Mouse (Mus musculus) cerebellum, postnatal 14 days (tissue): ENCODE results near the gene Syne1.

ENCODE experiments used
- DNase-seq, 2 experiments: peaks; one replicate each; pipeline ENCODE4 v3.0.0; 2021; ENCODE audit warnings: mixed read lengths in 2 of 2

The Syne1 gene

DNA sequence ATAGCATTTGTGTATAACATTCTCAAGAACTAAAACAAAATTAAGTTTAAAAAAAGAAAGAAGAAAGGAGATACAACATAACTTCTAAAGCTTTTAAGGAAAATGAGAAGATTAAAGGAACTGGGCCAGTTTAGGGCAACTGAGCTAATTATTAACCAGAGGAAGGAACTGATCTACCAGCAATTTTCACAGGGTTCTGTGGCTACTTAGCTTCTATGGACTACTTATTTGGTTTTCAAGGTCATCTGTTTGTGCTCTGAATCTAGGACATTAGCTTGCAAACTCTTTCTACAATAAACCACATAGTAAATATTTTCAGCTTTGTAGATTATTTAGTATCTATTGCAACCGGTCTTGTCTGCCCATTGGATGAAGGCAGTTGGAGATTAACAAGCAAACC is 420.8 kb downstream of the Syne1 start:
- DNase-seq = no peak

DNA sequence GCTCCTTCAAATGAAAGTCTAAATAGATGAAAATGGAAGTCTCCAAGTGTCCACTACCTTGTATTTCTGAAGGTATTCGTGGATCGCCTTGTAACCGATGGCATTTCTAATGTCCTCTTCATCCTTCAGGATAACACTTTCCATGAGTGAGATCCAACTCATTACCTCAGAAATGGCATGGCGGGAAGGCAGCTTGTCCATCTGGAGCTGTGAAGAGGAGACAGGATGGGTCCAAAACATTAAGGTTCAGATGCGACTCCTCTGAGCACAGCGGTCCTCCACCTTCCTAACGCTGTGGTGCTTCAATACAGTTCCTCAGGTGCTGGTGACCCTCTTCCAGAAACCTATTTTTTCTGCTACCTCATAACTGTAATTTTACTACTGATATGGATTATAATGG is 426.5 kb downstream of the Syne1 start:
- no peak for DNase-seq

- no peak for DNase-seq
Measured at GRCm38 (mm10) chr10:5116720-5117119, 434.6 kb downstream of the Syne1 start.

GRCm38 (mm10) chr10:5116155-5116554 is 435.1 kb downstream of the Syne1 start:
- DNase-seq = no peak

GRCm38 (mm10) chr10:5110773-5111172 is 440.5 kb downstream of the Syne1 start:
- no peak for DNase-seq

GRCm38 (mm10) chr10:5097754-5098137 is 453.5 kb downstream of the Syne1 start:
- DNase-seq = no peak

- peak; percentile 30 to 37 for DNase-seq
Measured at GRCm38 (mm10) chr10:5096996-5097753, 454.1 kb downstream of the Syne1 start.

- no peak for DNase-seq
Measured at GRCm38 (mm10) chr10:5089133-5089532, 462.1 kb downstream of the Syne1 start.

- no peak for DNase-seq
Measured at GRCm38 (mm10) chr10:5087336-5087735, 463.9 kb downstream of the Syne1 start.

DNA sequence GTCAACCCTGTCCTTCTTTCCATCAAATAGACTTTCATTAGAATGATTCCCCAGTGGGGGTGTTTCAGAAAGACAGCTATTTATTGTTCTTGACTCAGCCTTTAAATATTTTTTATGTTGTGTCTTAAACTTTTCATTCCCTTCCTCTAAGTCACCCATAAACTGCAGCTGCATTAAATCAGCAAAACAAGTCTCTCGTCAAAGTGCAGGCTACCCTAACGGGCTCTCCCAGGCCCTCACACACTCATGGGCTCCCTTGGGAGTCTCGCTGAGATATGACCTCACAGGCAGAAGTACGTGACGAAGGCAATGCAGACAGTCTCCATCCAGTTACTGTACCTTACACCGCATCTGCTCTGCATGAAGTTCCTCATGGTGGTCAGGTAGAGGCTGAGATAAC is 465.0 kb downstream of the Syne1 start:
- no peak for DNase-seq

- DNase-seq = no peak
Measured at GRCm38 (mm10) chr10:5085792-5086191, 465.5 kb downstream of the Syne1 start.

DNA sequence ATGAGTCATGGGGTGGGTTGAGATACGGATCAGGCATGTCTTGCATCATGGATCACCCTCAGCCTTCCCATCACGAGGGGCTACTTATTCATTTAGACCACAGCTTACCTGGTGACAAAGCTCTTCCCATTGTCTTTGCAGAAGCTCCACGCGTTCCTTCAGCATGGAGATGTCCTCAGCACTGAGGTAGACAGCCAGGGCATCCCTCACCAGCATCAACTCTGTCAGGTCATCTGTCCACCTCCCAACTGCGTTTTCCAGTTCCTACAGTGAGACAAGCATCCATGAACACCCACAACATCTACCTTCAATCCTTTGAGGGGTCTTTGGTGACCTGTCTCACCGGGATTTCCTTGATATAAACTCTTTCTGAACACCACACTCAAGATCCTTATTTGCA is 467.6 kb downstream of the Syne1 start:
- DNase-seq = no peak

DNA sequence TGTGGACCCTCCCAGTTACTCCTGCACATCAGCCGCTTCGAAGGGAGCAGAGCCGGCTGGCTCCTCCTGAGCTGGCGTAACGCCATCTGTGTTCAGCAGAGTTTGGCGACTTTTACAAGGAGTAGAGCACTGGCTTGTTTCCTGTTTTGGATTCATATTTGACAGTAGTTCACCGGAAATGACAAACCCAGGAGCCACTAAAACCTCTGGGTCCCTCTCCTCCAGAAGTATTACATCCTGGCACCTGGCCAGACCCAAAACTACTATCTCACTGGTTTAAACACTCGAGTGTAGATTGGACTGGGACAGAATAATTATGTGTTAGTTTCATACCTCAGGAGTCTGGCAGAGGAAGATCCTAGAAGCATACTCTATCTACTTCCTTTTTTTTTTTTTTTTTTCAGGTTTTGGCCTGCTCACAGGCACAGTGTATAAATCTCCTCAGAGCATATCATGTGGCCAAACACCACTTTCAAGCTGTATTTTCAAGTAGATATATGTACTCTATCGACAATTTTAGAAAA is 471.3 kb downstream of the Syne1 start:
- DNase-seq = peak; percentile 38 to 54

- no peak for DNase-seq
Measured at GRCm38 (mm10) chr10:5075724-5076123, 475.6 kb downstream of the Syne1 start.

DNA sequence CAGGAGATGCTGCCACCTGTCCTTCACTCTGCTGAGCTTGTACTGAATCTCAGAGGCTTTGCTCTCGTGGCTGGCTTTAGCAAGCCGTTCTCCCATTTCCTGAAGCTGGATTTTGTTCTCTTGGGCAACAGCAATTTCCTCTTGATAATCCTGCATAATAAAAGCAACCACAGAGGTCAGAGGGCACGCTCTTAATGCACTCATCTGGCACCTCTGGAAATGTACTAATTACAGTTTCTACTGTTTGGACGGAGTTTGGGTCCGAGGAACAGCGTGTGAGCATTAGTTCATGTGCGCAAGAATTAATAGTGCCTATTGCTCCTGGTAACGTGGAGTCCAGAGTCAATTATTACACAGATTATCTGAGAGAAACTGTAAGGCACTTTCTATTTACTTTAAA is 479.2 kb downstream of the Syne1 start:
- DNase-seq = no peak

GRCm38 (mm10) chr10:5070941-5071231 is 480.4 kb downstream of the Syne1 start:
- DNase-seq = no peak

- DNase-seq = no peak
Measured at GRCm38 (mm10) chr10:5070168-5070940, 480.9 kb downstream of the Syne1 start.

DNA sequence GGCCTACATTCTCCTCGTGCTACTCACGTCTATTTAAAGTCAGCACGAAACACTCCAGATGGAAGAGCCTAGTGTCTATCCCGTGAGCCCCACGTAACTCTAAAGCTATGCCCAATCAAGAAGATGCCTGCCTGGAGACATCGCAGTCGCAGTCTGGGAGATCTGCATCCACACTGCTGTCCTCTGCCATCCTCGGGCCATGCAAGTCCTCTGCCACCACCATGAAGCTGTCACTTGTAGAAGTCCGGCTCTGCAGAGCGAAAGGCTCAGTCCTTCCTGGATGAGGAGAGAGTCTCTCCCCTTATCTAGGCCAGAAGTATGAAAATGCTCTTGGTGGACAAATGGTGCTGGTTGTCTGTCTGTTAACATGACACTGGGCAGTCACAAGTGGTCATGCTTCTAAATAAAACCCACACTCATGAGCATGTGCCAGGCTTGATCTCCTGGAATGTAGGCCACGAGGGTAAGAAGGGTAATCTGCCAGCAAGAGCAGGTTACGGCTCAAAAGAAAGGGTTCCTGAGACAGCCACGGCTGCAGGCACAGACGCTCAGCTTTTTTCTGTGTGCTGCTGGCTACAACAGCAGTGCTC is 482.5 kb downstream of the Syne1 start, which contains the start of gene Gm10097:
Gm10097 (plus strand) TSS at position 517 of the 590 bp plus-strand sequence.
- peak in 1 of 2 experiments; percentile 33 for DNase-seq

- no peak for DNase-seq
Measured at GRCm38 (mm10) chr10:5067113-5067512, 484.2 kb downstream of the Syne1 start.

DNA sequence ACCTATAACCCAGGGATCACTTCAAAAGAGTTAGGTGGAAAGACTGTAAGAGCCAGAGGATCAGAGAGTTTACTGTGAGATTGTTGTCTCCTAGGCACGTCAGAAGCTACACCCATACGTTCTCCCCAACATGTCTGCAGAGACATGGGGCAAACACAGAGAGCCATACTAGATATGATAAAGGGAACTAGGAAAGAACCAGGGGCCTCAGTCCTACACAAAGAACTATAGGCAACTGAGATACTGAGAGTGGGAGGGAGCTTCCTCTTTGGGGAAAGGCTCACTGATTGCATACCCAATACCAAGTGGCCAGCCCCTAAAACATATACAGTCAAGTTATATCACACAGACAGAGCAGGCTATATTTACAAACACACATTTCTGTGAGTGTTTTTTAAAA is 491.3 kb downstream of the Syne1 start:
- no peak for DNase-seq

DNA sequence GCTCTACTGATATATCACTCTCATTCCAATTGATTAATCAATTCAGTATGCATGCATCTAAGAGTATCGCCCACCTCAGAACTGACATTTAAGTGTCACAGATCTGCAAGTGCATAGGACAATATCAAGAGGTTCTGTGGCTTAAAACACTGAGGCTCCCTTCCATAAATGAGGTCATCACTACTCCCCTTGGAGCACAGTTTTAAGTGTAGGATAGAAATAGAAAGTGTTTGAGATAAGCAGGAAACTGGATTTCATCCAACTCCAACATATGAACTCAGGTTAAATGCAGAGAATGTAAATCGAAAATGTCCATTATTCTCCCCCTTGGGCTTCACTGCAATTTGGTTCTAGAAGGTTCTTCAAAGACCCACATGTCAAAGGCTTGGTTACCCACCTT is 492.4 kb downstream of the Syne1 start:
- no peak for DNase-seq

DNA sequence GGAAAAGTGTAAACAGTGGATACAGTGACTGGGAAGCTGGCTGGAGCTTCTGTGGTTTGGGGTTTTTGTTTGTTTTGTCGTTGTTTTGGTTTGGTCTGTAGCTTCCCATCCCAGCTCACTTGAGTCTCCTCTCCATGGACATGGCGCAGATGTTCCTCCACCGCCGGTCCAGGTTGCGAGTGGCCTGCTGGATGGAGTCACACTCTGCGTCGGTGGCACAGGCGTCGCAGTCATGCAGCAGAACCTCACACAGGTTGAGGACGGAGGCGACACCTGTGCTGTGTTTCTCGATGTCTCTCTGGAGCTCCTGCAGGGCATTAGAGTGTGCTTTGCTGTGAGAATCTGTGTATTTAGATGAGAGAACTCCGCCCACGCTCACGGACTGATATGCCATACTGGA is 493.6 kb downstream of the Syne1 start:
- no peak for DNase-seq

GRCm38 (mm10) chr10:5056940-5057339 is 494.3 kb downstream of the Syne1 start:
- no peak for DNase-seq

DNA sequence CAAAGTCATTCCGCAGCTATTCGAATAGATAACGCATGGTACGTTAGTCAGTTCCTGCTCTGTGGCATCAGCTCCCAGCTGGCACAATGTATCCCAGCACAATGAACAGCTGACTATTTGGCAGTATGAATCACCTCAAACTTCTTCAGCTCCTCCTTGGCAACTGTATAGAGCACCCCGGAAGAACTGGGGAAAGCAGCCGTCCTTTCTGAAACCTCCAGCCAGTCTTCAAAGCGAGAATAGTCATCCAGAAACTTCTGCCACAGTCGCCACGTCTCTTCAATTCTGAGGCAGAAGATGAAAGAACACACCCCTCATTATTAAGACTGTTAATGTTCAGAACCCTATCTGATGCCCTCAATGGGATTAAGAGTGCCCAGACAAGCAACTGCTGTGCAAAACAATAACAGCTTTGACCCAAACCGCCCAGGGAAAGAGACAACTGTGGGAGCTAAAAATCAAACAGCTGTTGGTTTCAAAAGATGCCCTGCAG is 495.0 kb downstream of the Syne1 start:
- no peak for DNase-seq
